Mouse (Mus musculus): ENCODE results near the gene Spocd1. TPM values are rescaled to one million over a fixed set of nuclear protein-coding genes. Genes with fewer than 3 reads are reported as not detected.
A peak's percentile ranks its signal among the peaks of the same experiment; 100 is the strongest.
"Not testable (repeated sequence)": the region's sequence is repeated elsewhere in the genome, so short reads cannot be mapped to it uniquely, and the experiment has no call there.

The Spocd1 gene
- not detected for total RNA-seq (2021)
- long read RNA-seq, experiment 1: 0 reads
- long read RNA-seq, experiment 2: 0 reads

GRCm38 (mm10) chr4:129928949-129929348 lies at the start of gene Spocd1:
TSS of gene Spocd1 (plus strand) at chr4:129929249.
- intact Hi-C loops (cut with DNase I): loop anchor here (1.0 to 5.0 kb wide), 3 partner anchors 77 to 226 kb away; no protein-coding TSS in a partner anchor
- DNase-seq: no peak

- no peak for DNase-seq
- intact Hi-C loops (cut with DNase I): loop anchor here (5.0 kb wide), 1 partner anchor 42 kb away; no protein-coding TSS in a partner anchor
These were observed 48.4 kb upstream of the Spocd1 start for GRCm38 (mm10) chr4:129880615-129881014.

- intact Hi-C loops (cut with DNase I): loop anchor here (5.0 kb wide), 1 partner anchor 41 kb away; no protein-coding TSS in a partner anchor
- no peak for DNase-seq
These were observed 47.4 kb upstream of the Spocd1 start for GRCm38 (mm10) chr4:129881661-129882060.

GRCm38 (mm10) chr4:129882555-129883293 lies 46.3 kb upstream of the Spocd1 start:
- intact Hi-C loops (cut with DNase I): loop anchor here (5.0 kb wide), 1 partner anchor 40 kb away; no protein-coding TSS in a partner anchor
- peak; percentile 25 to 29 for DNase-seq

GRCm38 (mm10) chr4:129884041-129884930 lies 44.8 kb upstream of the Spocd1 start:
- no peak for DNase-seq
- intact Hi-C loops (cut with DNase I): loop anchor here (5.0 kb wide), 1 partner anchor 38 kb away; no protein-coding TSS in a partner anchor

GRCm38 (mm10) chr4:129889661-129890060 lies 39.4 kb upstream of the Spocd1 start:
- intact Hi-C loops (cut with DNase I): no loop called here
- no peak for DNase-seq

GRCm38 (mm10) chr4:129890094-129890493 lies 39.0 kb upstream of the Spocd1 start:
- no peak for DNase-seq
- intact Hi-C loops (cut with DNase I): no loop called here

GRCm38 (mm10) chr4:129894861-129895260 lies 34.2 kb upstream of the Spocd1 start:
- no peak for DNase-seq
- intact Hi-C loops (cut with DNase I): no loop called here

GRCm38 (mm10) chr4:129898815-129899214 lies 30.2 kb upstream of the Spocd1 start:
- DNase-seq; intact Hi-C loops (cut with DNase I): not testable (repeated sequence)

GRCm38 (mm10) chr4:129902394-129902793 lies 26.7 kb upstream of the Spocd1 start:
- intact Hi-C loops (cut with DNase I): no loop called here
- DNase-seq: no peak

- intact Hi-C loops (cut with DNase I): no loop called here
- DNase-seq: no peak
These were observed 25.5 kb upstream of the Spocd1 start for GRCm38 (mm10) chr4:129903577-129903976.

GRCm38 (mm10) chr4:129905032-129905431 lies 24.0 kb upstream of the Spocd1 start:
- no peak for DNase-seq
- intact Hi-C loops (cut with DNase I): no loop called here

- DNase-seq: no peak
- intact Hi-C loops (cut with DNase I): no loop called here
These were observed 23.0 kb upstream of the Spocd1 start for GRCm38 (mm10) chr4:129906016-129906415.

GRCm38 (mm10) chr4:129908836-129909235 lies 20.2 kb upstream of the Spocd1 start:
- intact Hi-C loops (cut with DNase I): no loop called here
- no peak for DNase-seq

GRCm38 (mm10) chr4:129909261-129909731 lies 19.8 kb upstream of the Spocd1 start:
- intact Hi-C loops (cut with DNase I): no loop called here
- no peak for DNase-seq

GRCm38 (mm10) chr4:129912998-129913397 lies 16.1 kb upstream of the Spocd1 start:
- no peak for DNase-seq
- intact Hi-C loops (cut with DNase I): no loop called here

GRCm38 (mm10) chr4:129913761-129914644 lies 15.0 kb upstream of the Spocd1 start:
- DNase-seq: no peak
- intact Hi-C loops (cut with DNase I): no loop called here

GRCm38 (mm10) chr4:129914686-129915085 lies 14.4 kb upstream of the Spocd1 start:
- no peak for DNase-seq
- intact Hi-C loops (cut with DNase I): no loop called here

GRCm38 (mm10) chr4:129915349-129915988 lies 13.6 kb upstream of the Spocd1 start:
- intact Hi-C loops (cut with DNase I): no loop called here
- DNase-seq: no peak

All from gastrocnemius, postnatal 36 days (tissue).